Mouse (Mus musculus) MEL (cell line): ENCODE data around the gene Olfr558. TPM values are rescaled to one million over a fixed set of nuclear protein-coding genes. Genes with fewer than 3 reads are reported as not detected.

Experiments used
- DNase-seq: peaks from one replicate; pipeline ENCODE4 v3.0.0; 2011; ENCODE audit warnings: low read depth, low spot score
- H3K27ac ChIP-seq: 2 replicates; pipeline ENCODE4 v1.5.1; 2012; ENCODE audit warnings: low read depth, mild to moderate bottlenecking, control low read depth, low read length, moderate library complexity; ENCODE audit not compliant: control insufficient read depth
- H3K27me3 ChIP-seq, 2 experiments: fragments of 150-350 bp in 1 of 2; sonication (generic) in 1 of 2; 2 replicates each; pipeline ENCODE4 v1.6.1; 2012; ENCODE audit warnings: low read length in 2 of 2, mild to moderate bottlenecking in 2 of 2, improper control_type of control experiment in 1 of 2, moderate library complexity in 1 of 2; ENCODE audit not compliant: insufficient read depth in 2 of 2, control insufficient read depth in 1 of 2
- H3K36me3 ChIP-seq, 2 experiments: 2 replicates each; pipeline ENCODE4 v1.6.1; 2012 to 2014; ENCODE audit warnings: low read length in 2 of 2, improper control_type of control experiment in 1 of 2, inconsistent platforms in 1 of 2, mild to moderate bottlenecking in 1 of 2; ENCODE audit not compliant: insufficient read depth in 2 of 2, control insufficient read depth in 1 of 2
- H3K4me1 ChIP-seq, 2 experiments: fragments of 150-350 bp in 1 of 2; sonication (generic) in 1 of 2; 2 replicates each; pipeline ENCODE4 v1.6.1; 2012; ENCODE audit warnings: low read length in 2 of 2, improper control_type of control experiment in 1 of 2, mild to moderate bottlenecking in 1 of 2; ENCODE audit not compliant: insufficient read depth in 2 of 2, control insufficient read depth in 1 of 2
- H3K4me3 ChIP-seq, 2 experiments: fragments of 150-350 bp in 1 of 2; sonication (generic) in 1 of 2; 2 replicates each; pipeline ENCODE4 v1.5.1; 2012; ENCODE audit warnings: low read depth in 2 of 2, low read length in 2 of 2, mild to moderate bottlenecking in 2 of 2, moderate library complexity in 2 of 2, control low read depth in 1 of 2, improper control_type of control experiment in 1 of 2; ENCODE audit not compliant: control insufficient read depth in 1 of 2, insufficient read depth in 1 of 2
- H3K79me2 ChIP-seq: 2 replicates; pipeline ENCODE4 v1.6.1; 2012; ENCODE audit warnings: mild to moderate bottlenecking, low read length, moderate library complexity; ENCODE audit not compliant: control insufficient read depth, poor library complexity, insufficient read depth
- H3K9ac ChIP-seq: 2 replicates; pipeline ENCODE4 v1.6.1; 2012; ENCODE audit warnings: low read depth, mild to moderate bottlenecking, control low read depth, low read length, moderate library complexity; ENCODE audit not compliant: control insufficient read depth, poor library complexity, severe bottlenecking
- H3K9me3 ChIP-seq: fragments of 150-350 bp; sonication (generic); replicated peaks from 2 replicates; pipeline ENCODE4 v1.6.1; 2012; ENCODE audit warnings: mild to moderate bottlenecking, low read length, improper control_type of control experiment, moderate library complexity; ENCODE audit not compliant: insufficient read depth
- BHLHE40 ChIP-seq: IDR thresholded peaks from 2 replicates; pipeline ENCODE4 v1.6.1; 2012; ENCODE audit warnings: low read depth, mild to moderate bottlenecking, inconsistent platforms, low read length, improper control_type of control experiment, borderline replicate concordance
- CHD2 ChIP-seq: IDR thresholded peaks from 2 replicates; pipeline ENCODE4 v1.6.1; 2011; ENCODE audit warnings: low read length, improper control_type of control experiment
- CTCF ChIP-seq, 3 experiments: IDR thresholded peaks in 2 of 3; conservative IDR thresholded peaks in 1 of 3; 2 replicates each; pipeline ENCODE4 v1.5.1; 2011 to 2012; ENCODE audit warnings: low read length in 3 of 3, low read depth in 2 of 3, mild to moderate bottlenecking in 2 of 3, improper control_type of control experiment in 1 of 3, inconsistent platforms in 1 of 3, mixed read lengths in 1 of 3, moderate library complexity in 1 of 3; ENCODE audit not compliant: control insufficient read depth in 1 of 3, insufficient read depth in 1 of 3, poor library complexity in 1 of 3, severe bottlenecking in 1 of 3
- ELF1 ChIP-seq: IDR thresholded peaks from 2 replicates; pipeline ENCODE4 v1.6.1; 2014; ENCODE audit warnings: low read depth, mild to moderate bottlenecking, inconsistent platforms, low read length, improper control_type of control experiment, moderate library complexity
- GATA1 ChIP-seq: IDR thresholded peaks from 2 replicates; pipeline ENCODE4 v1.6.1; 2011; ENCODE audit warnings: low read depth, low read length, improper control_type of control experiment
- HCFC1 ChIP-seq: IDR thresholded peaks from 2 replicates; pipeline ENCODE4 v1.6.1; 2012; ENCODE audit warnings: low read depth, mild to moderate bottlenecking, inconsistent platforms, low read length, improper control_type of control experiment, moderate library complexity
- JUND ChIP-seq: IDR thresholded peaks from 2 replicates; pipeline ENCODE4 v1.6.1; 2011; ENCODE audit warnings: low read depth, mild to moderate bottlenecking, improper control_type of control experiment, low read length
- MEF2A ChIP-seq: IDR thresholded peaks from 2 replicates; pipeline ENCODE4 v1.6.1; 2014; ENCODE audit warnings: low read depth, mild to moderate bottlenecking, inconsistent platforms, low read length, improper control_type of control experiment; ENCODE audit not compliant: poor library complexity, insufficient replicate concordance, severe bottlenecking; ENCODE audit errors: extremely low read depth
- MXI1 ChIP-seq: IDR thresholded peaks from 2 replicates; pipeline ENCODE4 v1.6.1; 2011; ENCODE audit warnings: mild to moderate bottlenecking, low read depth, low read length, improper control_type of control experiment
- MYC ChIP-seq: IDR thresholded peaks from 2 replicates; pipeline ENCODE4 v1.6.1; 2011; ENCODE audit warnings: low read depth, mild to moderate bottlenecking, low read length, improper control_type of control experiment, moderate library complexity
- NELFE ChIP-seq: IDR thresholded peaks from 2 replicates; pipeline ENCODE4 v1.6.1; 2011; ENCODE audit warnings: low read depth, low read length, improper control_type of control experiment
- POLR2AphosphoS2 ChIP-seq: IDR thresholded peaks from 2 replicates; pipeline ENCODE4 v1.6.1; 2011; ENCODE audit warnings: low read length, improper control_type of control experiment
- RAD21 ChIP-seq: IDR thresholded peaks from 2 replicates; pipeline ENCODE4 v1.6.1; 2011; ENCODE audit warnings: mild to moderate bottlenecking, low read depth, low read length, improper control_type of control experiment
- RCOR1 ChIP-seq: IDR thresholded peaks from 2 replicates; pipeline ENCODE4 v1.6.1; 2012; ENCODE audit warnings: low read depth, mild to moderate bottlenecking, inconsistent platforms, low read length, improper control_type of control experiment
- SIN3A ChIP-seq: IDR thresholded peaks from 2 replicates; pipeline ENCODE4 v1.6.1; 2012; ENCODE audit warnings: low read length, improper control_type of control experiment, inconsistent platforms
- SMC3 ChIP-seq: IDR thresholded peaks from 2 replicates; pipeline ENCODE4 v1.6.1; 2011; ENCODE audit warnings: low read depth, low read length, improper control_type of control experiment
- TBP ChIP-seq: IDR thresholded peaks from 2 replicates; pipeline ENCODE4 v1.8.0; 2011; ENCODE audit warnings: low read depth, low read length, improper control_type of control experiment
- UBTF ChIP-seq: IDR thresholded peaks from 2 replicates; pipeline ENCODE4 v1.6.1; 2012; ENCODE audit warnings: low read depth, mild to moderate bottlenecking, inconsistent platforms, low read length, improper control_type of control experiment, moderate library complexity, borderline replicate concordance; ENCODE audit not compliant: insufficient read depth
- USF1 ChIP-seq: IDR thresholded peaks from 2 replicates; pipeline ENCODE4 v1.6.1; 2014; ENCODE audit warnings: low read depth, mild to moderate bottlenecking, inconsistent platforms, low read length, improper control_type of control experiment, moderate library complexity
- ZMIZ1 ChIP-seq: IDR thresholded peaks from 2 replicates; pipeline ENCODE4 v1.6.1; 2012; ENCODE audit warnings: low read depth, mild to moderate bottlenecking, inconsistent platforms, low read length, improper control_type of control experiment, moderate library complexity
- ZNF384 ChIP-seq: IDR thresholded peaks from 2 replicates; pipeline ENCODE4 v1.6.1; 2012; ENCODE audit warnings: low read depth, mild to moderate bottlenecking, inconsistent platforms, low read length, improper control_type of control experiment
- polyA plus RNA-seq, 2 experiments: library from polyadenylated mRNA; stranded (reverse) in 1 of 2; unstranded in 1 of 2; fragments of >175 nt in 1 of 2; fragments of >200 nt in 1 of 2; gene quantifications; 2 replicates each; pipeline versions ENCODE4 v1.2.1 to v1.2.4; 2012; ENCODE audit warnings: low replicate concordance in 2 of 2, low read depth in 1 of 2; ENCODE audit not compliant: insufficient read length in 2 of 2, insufficient read depth in 1 of 2, missing spikeins in 1 of 2
- total RNA-seq: library from RNA; depleted of rRNA; stranded (reverse); fragments of 300-350 nt; gene quantifications from 2 replicates; pipeline ENCODE4 v1.2.3, GENCODE M21; 2012

Olfr558 gene
- total and polyA plus RNA-seq, 3 experiments, result not detected

DNA sequence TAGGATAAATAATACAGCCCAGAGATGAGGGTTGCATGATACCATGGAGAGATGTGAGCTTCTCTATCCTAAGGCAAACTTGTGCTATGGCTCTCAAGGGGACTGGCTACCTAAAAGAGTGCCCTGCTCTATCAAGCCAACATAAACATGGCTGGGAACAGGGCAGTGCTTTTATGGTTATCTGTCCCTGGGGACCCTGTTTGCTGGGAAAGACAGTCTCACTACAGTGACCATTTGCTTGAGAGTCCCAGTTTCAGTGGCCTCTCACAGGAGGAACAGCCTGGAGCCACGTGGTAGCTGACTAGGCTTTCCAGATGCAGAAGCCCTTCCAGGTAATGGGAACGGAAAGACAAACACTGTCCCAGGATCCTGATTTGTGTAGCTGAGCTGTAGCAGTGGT is 35.7 kb downstream of the Olfr558 start:
- Histone ChIP-seq H3K9me3 (no peaks in the 10 kb centered on the region), H3K36me3 (no peaks in the 10 kb centered on the region), H3K4me3 (no peak overlapping the region), H3K27ac (no peak overlapping the region), H3K27me3 (no peaks in the 10 kb centered on the region), H3K4me1 (no peaks in the 10 kb centered on the region), H3K79me2 (no peaks in the 10 kb centered on the region)
- no peak for DNase-seq
- TF ChIP-seq NELFE (no peak), JUND (no peak)
- TF ChIP-seq, all 39 proteins: peak for 0
- H3K9ac ChIP-seq, result no peak overlapping the region

DNA sequence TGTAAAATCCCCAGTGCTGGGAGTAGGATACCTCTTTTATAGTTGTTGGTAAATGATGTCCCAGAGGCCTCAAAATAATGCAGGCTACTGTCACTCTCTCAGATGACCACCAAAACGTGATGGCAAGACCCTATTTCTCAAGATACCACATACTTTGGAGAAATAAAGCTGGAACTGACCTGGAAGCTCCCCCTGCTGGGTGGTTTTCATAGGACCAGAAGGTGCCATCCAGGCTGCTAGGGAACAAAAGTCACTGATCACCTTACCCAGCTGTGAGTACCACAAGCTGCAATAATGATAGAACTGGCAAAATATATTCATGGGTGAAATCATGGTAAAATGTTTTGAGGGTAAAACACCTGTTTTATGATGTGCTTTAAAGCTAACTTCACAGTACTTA is 50.1 kb downstream of the Olfr558 start:
- no peaks in the 10 kb centered on the region for H3K9me3 ChIP-seq
- peak; percentile 3 for DNase-seq
- H3K27me3 ChIP-seq, result no peaks in the 10 kb centered on the region
- no peak for TF ChIP-seq MXI1
- no peak for TF ChIP-seq ZMIZ1
- TF ChIP-seq RCOR1, result no peak
- peak in 1 of 3 experiments; percentile 16; a peak in 1 of 6 replicates for TF ChIP-seq CTCF (IDR thresholded peaks at IDR 0.05 in 2 of 3, conservative IDR thresholded peaks at IDR 0.05 in 1 of 3; ENCODE audit: control insufficient read depth in 1 of 3, insufficient read depth in 1 of 3, low read depth in 2 of 3, low read length in 3 of 3, poor library complexity in 1 of 3, severe bottlenecking in 1 of 3)
- no peak for TF ChIP-seq USF1
- no peak overlapping the region for H3K4me3 ChIP-seq
- no peaks in the 10 kb centered on the region for H3K36me3 ChIP-seq
- no peak overlapping the region for H3K9ac ChIP-seq
- H3K79me2 ChIP-seq, result no peaks in the 10 kb centered on the region
- H3K4me1 ChIP-seq, result no peaks in the 10 kb centered on the region
- no peak overlapping the region for H3K27ac ChIP-seq

DNA sequence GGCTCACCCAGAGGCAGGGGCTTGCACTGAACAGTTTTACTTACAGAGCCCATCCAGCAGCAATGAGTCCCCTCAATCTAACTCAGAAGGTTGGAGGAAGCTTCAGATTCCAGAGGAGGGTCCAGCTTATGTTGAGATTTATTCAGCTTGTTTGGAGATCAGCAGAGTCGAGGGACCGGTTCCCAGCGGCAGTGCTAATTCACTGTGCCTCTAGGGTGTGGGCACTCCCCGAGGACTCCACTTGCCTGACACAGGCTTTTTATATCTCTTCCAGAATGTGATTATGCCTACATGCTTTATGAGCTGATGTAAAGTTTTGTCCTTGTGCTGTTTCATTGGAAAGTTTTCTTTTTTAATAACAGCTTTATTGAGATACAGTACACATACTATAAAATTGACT is 57.3 kb downstream of the Olfr558 start, which contains the start of the genes Olfr560 and Olfr78:
Gene Olfr560 (minus strand): TSS at position 101 of the 400 bp plus-strand sequence.
Gene Olfr78 (minus strand): TSS at position 206 of the 400 bp plus-strand sequence.
- Histone ChIP-seq H3K27me3 (no peaks in the 10 kb centered on the region), H3K4me3 (no peak within 1 kb of the TSS), H3K36me3 (no peaks in the 10 kb centered on the region), H3K4me1 (no peaks in the 10 kb centered on the region), H3K9ac (no peak within 1 kb of the TSS)
- TF ChIP-seq BHLHE40 (no peak), GATA1 (no peak), MYC (no peak), POLR2AphosphoS2 (no peak), ELF1 (no peak), CHD2 (no peak), HCFC1 (no peak), MXI1 (no peak), SIN3A (no peak), SMC3 (no peak), ZNF384 (no peak), RAD21 (no peak), MEF2A (no peak), UBTF (no peak), USF1 (no peak), TBP (no peak)
- TF ChIP-seq, all 39 proteins: peak for 0
- no peaks in the 10 kb centered on the region for H3K9me3 ChIP-seq
- no peak for DNase-seq
- no peak within 1 kb of the TSS for H3K27ac ChIP-seq
- H3K79me2 ChIP-seq, result no peaks in the 10 kb centered on the region
